Mouse (Mus musculus) heart, postnatal 14 days (tissue): ENCODE measurements around the gene Vmn1r235. TPM values are rescaled to one million over a fixed set of nuclear protein-coding genes. Genes with fewer than 3 reads are reported as not detected.
"Not testable (repeated sequence)": the region's sequence is repeated elsewhere in the genome, so short reads cannot be mapped to it uniquely, and the experiment has no call there.

ENCODE experiments used
- DNase-seq, 2 experiments: peaks; one replicate each; pipeline ENCODE4 v3.0.0; 2021 to 2022
- intact Hi-C: fragments of 180-260 bp; cut with DNase I; formaldehyde crosslinking; loops from one replicate; pipeline ENCODE4 v1.15.1; 2025
- long read RNA-seq, 2 experiments: library from polyadenylated mRNA; stranded (forward); transcript quantifications; one replicate each; pipeline ENCODE4 v2.0.0; 2021
- microRNA-seq, 2 experiments: library from miRNA; unstranded; fragments of <30 nt; microRNA quantifications; one replicate each; pipeline ENCODE4 v1.2.0; 2021 to 2022
- total RNA-seq, 2 experiments: library from RNA; stranded (reverse); gene quantifications; 2 replicates each; pipeline ENCODE4 v1.2.3; 2021

The Vmn1r235 gene
- total RNA-seq, result not detected
- long read RNA-seq, experiment 1, result 0 reads
- long read RNA-seq, experiment 2, result 0 reads

DNA sequence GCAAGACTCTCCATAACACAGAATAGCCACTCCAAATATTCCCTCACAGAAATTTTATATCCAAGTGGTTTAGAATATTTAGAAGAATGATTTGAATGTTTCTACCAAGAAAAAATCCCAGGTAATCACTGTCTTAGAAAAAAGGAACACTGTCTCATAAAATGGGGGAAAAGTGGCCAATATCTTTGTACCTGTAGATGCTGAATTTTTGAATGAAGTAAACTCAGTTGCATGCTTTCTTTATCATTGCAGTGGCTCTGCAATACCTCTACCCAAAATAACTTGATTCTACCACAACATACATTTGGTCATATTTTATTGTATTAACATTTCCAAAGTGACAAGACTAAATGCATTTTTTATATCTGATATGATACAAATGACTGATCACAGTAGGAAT is at the start of gene Vmn1r235:
TSS of gene Vmn1r235 (plus strand) at position 301 of the 400 bp plus-strand sequence.
- intact Hi-C loops, result no loop called here
- no peak for DNase-seq

DNA sequence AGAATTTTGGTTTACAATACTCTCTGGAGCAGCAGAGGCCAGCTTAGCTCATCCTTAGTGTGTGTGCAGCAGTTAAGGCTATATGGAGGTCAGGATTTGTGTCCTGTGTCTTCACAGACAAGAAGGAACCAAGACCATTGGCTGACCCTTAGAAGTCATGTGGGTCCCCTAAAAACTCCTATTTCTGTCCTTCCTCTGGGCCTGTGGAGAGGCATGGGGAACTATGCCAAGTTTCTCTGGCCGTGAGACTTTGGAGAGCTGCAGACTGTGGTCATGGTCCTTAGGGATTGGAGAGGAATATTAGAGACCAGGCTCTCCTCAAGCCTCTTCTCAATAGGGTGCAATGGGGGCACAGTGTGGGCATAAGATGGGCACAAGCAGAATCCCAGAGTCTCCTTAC is 45.1 kb upstream of the Vmn1r235 start:
- intact Hi-C loops, result not testable (repeated sequence)
- peak; percentile 6 to 24 for DNase-seq

DNA sequence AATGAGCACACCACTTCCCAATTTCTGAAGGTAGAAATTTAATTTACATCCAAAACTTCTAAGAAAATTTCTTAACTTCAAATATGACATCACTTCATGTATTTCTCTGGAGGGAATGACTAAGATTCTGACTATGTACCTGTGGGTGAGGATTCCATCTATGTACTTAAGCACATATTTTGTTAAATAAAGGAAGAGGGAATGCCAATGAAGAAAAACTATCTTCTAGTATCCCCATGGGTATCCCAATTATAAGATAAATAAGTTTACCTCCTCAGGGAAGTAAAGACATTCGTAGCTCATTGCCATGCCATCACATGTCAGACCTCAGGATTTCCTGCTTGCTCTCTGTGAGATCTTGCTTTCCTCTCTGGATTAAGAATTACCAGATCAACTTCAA is 30.4 kb upstream of the Vmn1r235 start, which contains the start of gene Vmn1r234:
TSS of gene Vmn1r234 (plus strand) at position 301 of the 400 bp plus-strand sequence.
- intact Hi-C loops, result no loop called here
- DNase-seq, result no peak

- peak; percentile 46 to 62 for DNase-seq
- intact Hi-C loops, result loop anchor here (5.0 kb wide), 3 partner anchors 191 to 346 kb away; partner anchors contain the start of gene Zfp54
These were observed 24.6 kb upstream of the Vmn1r235 start for GRCm38 (mm10) chr17:21231654-21232053.

DNA sequence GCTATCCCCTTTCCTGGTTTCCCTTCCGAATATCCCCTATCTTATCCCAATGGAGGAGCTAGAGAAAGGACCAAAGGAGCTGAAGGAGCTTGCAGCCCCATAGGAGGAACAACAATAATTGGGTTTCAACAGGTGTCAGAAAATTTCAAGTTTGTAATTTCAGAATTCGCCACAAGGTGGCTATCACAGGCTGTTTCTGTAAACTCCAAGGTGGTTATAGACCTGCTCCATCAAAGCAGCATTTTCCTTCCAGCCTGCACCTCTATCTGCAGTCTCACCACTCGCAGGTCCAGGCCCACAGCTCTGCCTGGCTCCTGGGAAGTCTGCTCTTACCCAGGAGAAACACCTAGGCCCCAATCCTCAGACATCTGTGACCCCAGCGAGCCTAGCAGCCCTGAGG is 15.9 kb downstream of the Vmn1r235 start:
- peak in 1 of 2 experiments; percentile 50 for DNase-seq
- intact Hi-C loops, result loop anchor here (1.0 to 5.0 kb wide), 3 partner anchors 110 to 245 kb away; partner anchors contain the start of gene Zfp677

DNA sequence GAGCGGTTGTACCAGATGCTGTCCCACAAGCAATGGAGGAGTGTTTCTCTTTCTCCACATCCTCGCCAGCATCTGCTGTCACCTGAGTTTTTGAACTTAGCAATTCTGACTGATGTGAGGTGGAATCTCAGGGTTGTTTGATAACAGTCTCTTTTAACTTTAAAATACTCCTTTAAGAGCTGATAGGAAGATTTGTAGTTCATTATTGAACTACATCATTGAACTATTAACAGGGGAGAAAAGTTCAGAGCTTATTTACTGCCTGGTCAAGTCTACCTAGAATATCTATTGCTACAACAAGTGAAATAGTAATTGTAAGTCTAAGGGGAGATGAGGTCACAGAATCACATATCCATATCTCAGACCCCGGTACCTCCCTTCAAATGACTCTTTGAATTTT is 26.4 kb downstream of the Vmn1r235 start, which contains the start of gene Vmn1r236:
TSS of gene Vmn1r236 (plus strand) at position 301 of the 400 bp plus-strand sequence.
- DNase-seq, result no peak
- intact Hi-C loops, result no loop called here

DNA sequence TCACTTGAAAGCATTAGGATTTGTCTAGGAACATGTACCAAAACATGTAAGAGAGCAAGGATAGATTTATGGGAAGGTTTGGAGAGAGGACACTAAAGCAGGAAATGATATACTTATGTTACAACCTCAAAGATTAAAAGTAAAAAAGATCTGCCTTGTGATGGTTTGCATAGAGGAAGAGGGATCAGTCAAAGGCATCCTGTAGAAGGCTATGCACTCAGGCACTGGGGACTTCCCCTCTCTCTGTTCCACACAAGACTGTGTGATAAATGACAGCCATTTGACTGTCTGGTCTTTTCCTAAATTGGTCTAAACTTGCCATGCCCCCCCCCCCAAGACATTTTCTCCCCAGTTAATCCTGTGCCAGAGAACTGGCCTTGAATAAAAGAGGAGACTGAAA is 28.2 kb downstream of the Vmn1r235 start:
- intact Hi-C loops, result no loop called here
- no peak for DNase-seq

DNA sequence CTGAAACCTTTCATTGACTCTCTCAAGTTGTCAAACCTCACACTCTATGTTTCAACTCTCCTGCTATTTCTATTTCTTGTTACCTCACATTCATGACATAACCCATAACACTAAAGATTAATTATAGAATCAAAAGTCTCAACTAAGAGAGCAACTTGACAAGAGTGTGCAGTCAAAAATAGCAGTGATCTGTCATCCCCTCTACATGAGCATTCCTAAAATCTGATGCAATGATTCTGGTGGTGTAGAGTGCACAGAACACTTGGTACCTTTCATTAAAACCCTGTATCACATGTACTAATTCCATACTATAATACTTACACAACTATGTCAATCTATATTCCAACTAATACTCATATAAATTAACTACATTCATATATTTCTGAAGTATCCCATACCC is 33.5 kb downstream of the Vmn1r235 start:
- intact Hi-C loops, result no loop called here
- DNase-seq, result no peak

GRCm38 (mm10) chr17:21311565-21311964 is 55.4 kb downstream of the Vmn1r235 start, which contains the start of gene Vmn1r237:
TSS of gene Vmn1r237 (plus strand) at chr17:21311865.
- intact Hi-C loops, result no loop called here
- no peak for DNase-seq

Small RNA genes lying within 50 kb of the gene (microRNA-seq; reads per million reads assigned to microRNA genes)
- 0 reads per million in 2 experiments for gene Gm26384

Other genes starting within 250 kb of the Vmn1r235 start
- 10 to 100 TPM; 12.8 to 14.5 TPM for gene Zfp160, start 247.5 kb upstream of the Vmn1r235 start, total RNA-seq
- not detected for gene Vmn1r234, start 30.3 kb upstream of the Vmn1r235 start, total RNA-seq
- gene Vmn1r236, start 26.5 kb downstream of the Vmn1r235 start, total RNA-seq, result not detected
- gene Vmn1r237, start 55.5 kb downstream of the Vmn1r235 start, total RNA-seq, result not detected
- gene Zfp677, start 127.3 kb downstream of the Vmn1r235 start, total RNA-seq, result under 1 TPM; 0.60 to 0.71 TPM
- gene Zfp54, start 166.8 kb downstream of the Vmn1r235 start, total RNA-seq, result 1 to 10 TPM in 1 of 2 experiments, under 1 TPM in 1; 0.76 to 1.4 TPM
- gene Zfp51, start 194.0 kb downstream of the Vmn1r235 start, total RNA-seq, result 1 to 10 TPM; 5.8 to 6.5 TPM
- gene Zfp53, start 232.6 kb downstream of the Vmn1r235 start, total RNA-seq, result 1 to 10 TPM; 2.4 to 2.9 TPM